Mouse (Mus musculus) cerebellum, adult 2 months (tissue): ENCODE results near the gene Aamp. TPM values are rescaled to one million over a fixed set of nuclear protein-coding genes. Genes with fewer than 3 reads are reported as not detected.

ENCODE experiments used
- DNase-seq, 2 experiments: peaks; one replicate each; pipeline ENCODE4 v3.0.0; 2021
- H3K27ac ChIP-seq: fragments of 200-500 bp; 2 replicates; pipeline ENCODE4 v1.5.1; 2012; ENCODE audit warnings: low read length, control low read depth, inconsistent platforms; ENCODE audit not compliant: insufficient read depth
- H3K27me3 ChIP-seq: fragments of 200-500 bp; 2 replicates; pipeline ENCODE4 v1.6.1; 2012; ENCODE audit warnings: inconsistent platforms, mild to moderate bottlenecking, low read length, moderate library complexity; ENCODE audit not compliant: control insufficient read depth, insufficient read depth
- H3K4me1 ChIP-seq: fragments of 200-500 bp; 2 replicates; pipeline ENCODE4 v1.6.1; 2011; ENCODE audit warnings: low read length; ENCODE audit not compliant: control insufficient read depth, insufficient read depth
- H3K4me3 ChIP-seq: fragments of 200-500 bp; replicated peaks from 2 replicates; pipeline ENCODE3; 2011; ENCODE audit warnings: mild to moderate bottlenecking, low read depth, low read length, control low read depth; ENCODE audit not compliant: insufficient read depth
- CTCF ChIP-seq: fragments of 200-500 bp; IDR thresholded peaks from 2 replicates; pipeline ENCODE4 v1.5.1; 2011; ENCODE audit warnings: low read depth, mild to moderate bottlenecking, control low read depth, low read length, moderate library complexity, borderline replicate concordance; ENCODE audit not compliant: insufficient read depth
- POLR2A ChIP-seq: fragments of 200-500 bp; IDR thresholded peaks from 2 replicates; pipeline ENCODE4 v1.6.1; 2011; ENCODE audit warnings: low read length, control low read depth, borderline replicate concordance; ENCODE audit not compliant: insufficient read depth
- WGBS: fragments of 180-500 bp; shearing (Covaris S2); methylation state at CpG from one replicate; pipeline ENCODE4 v1.1.7; 2018; 5-methylcytosine and 5-hydroxymethylcytosine counted together
- polyA plus RNA-seq: library from polyadenylated mRNA; depleted of rRNA; stranded (reverse); fragments of >200 nt; gene quantifications from 2 replicates; pipeline ENCODE4 v1.2.3, GENCODE M21; 2012

The Aamp gene
- polyA plus RNA-seq, 1 experiment = 198 TPM

- WGBS = 10% methylated on average over 5 of the region's 5 CpGs
- DNase-seq = peak; percentile 57 to 73
- peak overlapping the region; percentile 71; the same call in 1 of the 2 replicates for H3K27ac ChIP-seq
- no peak for TF ChIP-seq CTCF
- no peak for TF ChIP-seq POLR2A
- no peak overlapping the region for H3K4me3 ChIP-seq
- H3K4me1 ChIP-seq = peaks cover 58% of the 10 kb centered on the region
- H3K27me3 ChIP-seq = no peaks in the 10 kb centered on the region
Observed at GRCm38 (mm10) chr1:74298996-74299395, 14.5 kb upstream of the Aamp start.

DNA sequence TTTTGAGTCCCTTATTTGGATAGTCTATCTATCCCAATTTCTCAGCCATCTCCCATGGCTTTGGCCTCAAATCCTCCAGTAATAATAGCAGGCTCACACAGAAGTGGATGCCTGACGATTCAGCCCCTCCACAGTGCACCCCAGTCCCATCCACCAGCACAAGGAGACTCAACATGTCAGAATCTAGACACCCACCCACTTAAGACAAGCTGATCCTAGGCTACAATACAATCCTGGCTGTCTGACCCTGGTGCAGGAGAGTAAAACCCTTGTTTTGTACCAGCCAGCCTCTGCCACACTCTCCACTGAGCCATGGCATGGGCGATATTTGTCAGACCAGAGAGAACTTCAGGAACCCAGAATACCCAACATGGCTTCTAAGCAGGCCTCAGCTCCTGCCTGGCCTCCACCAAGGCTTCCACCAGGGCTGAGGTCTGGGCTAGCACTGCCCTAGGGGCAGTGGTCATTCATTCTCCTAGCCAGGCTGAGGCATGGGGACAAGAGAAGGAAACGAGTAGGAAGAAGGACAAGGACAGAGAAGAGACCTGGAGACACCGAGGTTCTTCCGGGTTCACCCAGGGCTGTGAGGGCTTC lies 13.7 kb upstream of the Aamp start:
- peak overlapping the region; percentile 71 for H3K27ac ChIP-seq
- no peak for TF ChIP-seq POLR2A
- no peak for TF ChIP-seq CTCF
- no peaks in the 10 kb centered on the region for H3K27me3 ChIP-seq
- H3K4me3 ChIP-seq = no peak overlapping the region
- WGBS = 69% methylated on average over 5 of the region's 5 CpGs
- DNase-seq = no peak
- H3K4me1 ChIP-seq = peaks cover 64% of the 10 kb centered on the region

DNA sequence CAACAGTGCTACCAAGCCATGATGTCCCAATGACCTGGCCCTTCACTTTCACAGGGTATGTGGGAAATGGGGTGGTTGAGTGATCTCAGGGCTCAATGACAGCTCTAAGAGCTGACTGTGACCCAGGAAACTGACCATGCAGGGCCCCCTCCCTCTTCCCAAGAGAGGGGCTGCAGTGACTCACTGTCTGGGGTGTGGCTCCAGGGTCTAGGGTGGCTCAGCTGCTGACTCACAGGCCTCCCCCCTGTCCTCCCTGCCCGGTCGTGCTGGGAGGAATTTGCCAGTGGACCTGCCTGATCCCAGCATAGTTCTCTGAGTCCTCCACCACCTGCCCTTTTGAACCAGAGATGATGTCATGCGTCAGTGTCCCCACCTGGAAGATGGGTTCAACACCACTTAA lies 12.7 kb upstream of the Aamp start:
- 73% methylated on average over 3 of the region's 3 CpGs for WGBS

GRCm38 (mm10) chr1:74296477-74296876 lies 11.9 kb upstream of the Aamp start:
- no peak overlapping the region for H3K4me3 ChIP-seq

More for the DNA sequence above, 12.7 kb upstream of the Aamp start:
- Histone ChIP-seq H3K27ac (peak overlapping the region; percentile 71; the same call in 1 of the 2 replicates), H3K4me1 (peaks cover 61% of the 10 kb centered on the region), H3K4me3 (no peak overlapping the region), H3K27me3 (no peaks in the 10 kb centered on the region)
- DNase-seq = no peak
- no peak for TF ChIP-seq CTCF
- no peak for TF ChIP-seq POLR2A

GRCm38 (mm10) chr1:74295456-74296171 lies 11.1 kb upstream of the Aamp start:
- peak; percentile 83 to 91 for DNase-seq
- no peak for TF ChIP-seq CTCF
- no peak for TF ChIP-seq POLR2A
- no peaks in the 10 kb centered on the region for H3K27me3 ChIP-seq
- H3K4me1 ChIP-seq = peaks cover 67% of the 10 kb centered on the region
- H3K4me3 ChIP-seq = no peak overlapping the region
- WGBS = 7% methylated on average over 9 of the region's 9 CpGs
- H3K27ac ChIP-seq = peak overlapping the region; percentile 71

More at GRCm38 (mm10) chr1:74296477-74296876, 11.9 kb upstream of the Aamp start:
- peaks cover 61% of the 10 kb centered on the region for H3K4me1 ChIP-seq
- peak overlapping the region; percentile 71 for H3K27ac ChIP-seq
- 40% methylated on average over 6 of the region's 6 CpGs for WGBS
- DNase-seq = no peak
- no peak for TF ChIP-seq CTCF
- no peak for TF ChIP-seq POLR2A
- no peaks in the 10 kb centered on the region for H3K27me3 ChIP-seq

GRCm38 (mm10) chr1:74294733-74295455 lies 10.4 kb upstream of the Aamp start:
- WGBS = 13% methylated on average over 6 of the region's 6 CpGs
- peaks cover 74% of the 10 kb centered on the region for H3K4me1 ChIP-seq
- no peak overlapping the region for H3K4me3 ChIP-seq
- peak overlapping the region; percentile 71 for H3K27ac ChIP-seq
- no peaks in the 10 kb centered on the region for H3K27me3 ChIP-seq
- TF ChIP-seq CTCF = no peak
- TF ChIP-seq POLR2A = no peak
- DNase-seq = peak in 1 of 2 experiments; percentile 61

GRCm38 (mm10) chr1:74294090-74294643 lies 9.6 kb upstream of the Aamp start:
- DNase-seq = no peak
- Histone ChIP-seq H3K27me3 (no peaks in the 10 kb centered on the region), H3K27ac (peak overlapping the region; percentile 62), H3K4me3 (no peak overlapping the region), H3K4me1 (peaks cover 75% of the 10 kb centered on the region)
- TF ChIP-seq CTCF (no peak), POLR2A (no peak)
- WGBS = 48% methylated on average over 3 of the region's 3 CpGs
